ENCODE assay signal across 9 mouse cellular contexts in genomic region chr6:120987571-120988084, GRCm38 (mm10).
DNase-seq lines count a peak whose midpoint lies in the region; ATAC-seq lines count a peak whose summit lies in the region.
"Had no signal": no experiment of that assay in that cellular context is flagged by ENCODE, and none has a peak within 500 bp of the region (broad histone marks: within the 10 kb centered on the region; RNA-seq: fewer than 3 reads in every experiment).

No protein-coding gene starts in this region.

- H3K36me3 ChIP-seq in embryonic facial prominence, embryonic 14.5 days (ENCODE audit: control insufficient read depth, insufficient read depth, low read length): no peaks in the 10 kb centered on the region
- peaks cover 31% of the 10 kb centered on the region for H3K36me3 ChIP-seq in hindbrain, embryonic 14.5 days (replicated peaks; ENCODE audit: control insufficient read depth, insufficient read depth)
- H3K36me3 ChIP-seq: limb, embryonic 12.5 days had no signal

- intact Hi-C loops in left cerebral cortex, postnatal 14 days (cut with DNase I): no loop called here
- intact Hi-C loops in left cerebral cortex, postnatal 10 days (cut with DNase I): no loop called here

- no peak overlapping the region for H3K4me2 ChIP-seq in embryonic facial prominence, embryonic 14.5 days (ENCODE audit: low read depth, low read length)
- no peak overlapping the region for H3K4me2 ChIP-seq in hindbrain, embryonic 14.5 days (replicated peaks)
- H3K4me2 ChIP-seq: limb, embryonic 12.5 days had no signal

- H3K27ac ChIP-seq in embryonic facial prominence, embryonic 14.5 days (replicated peaks; ENCODE audit: low read depth, low read length): no peak overlapping the region
- peak overlapping the region; percentile 74 for H3K27ac ChIP-seq in hindbrain, embryonic 14.5 days
- H3K27ac ChIP-seq: limb, embryonic 12.5 days had no signal

- H3K4me3 ChIP-seq in embryonic facial prominence, embryonic 14.5 days (ENCODE audit: low read depth, low read length): no peak overlapping the region
- H3K4me3 ChIP-seq in hindbrain, embryonic 14.5 days (replicated peaks; ENCODE audit: low read length): no peak overlapping the region
- H3K4me3 ChIP-seq: limb, embryonic 12.5 days had no signal

- WGBS in embryonic facial prominence, embryonic 14.5 days: 31% methylated on average over 10 of the region's 10 CpGs
- WGBS in hindbrain, embryonic 14.5 days: 35% methylated on average over 10 of the region's 10 CpGs

- no peaks in the 10 kb centered on the region for H3K27me3 ChIP-seq in embryonic facial prominence, embryonic 14.5 days (replicated peaks; ENCODE audit: control insufficient read depth, insufficient read depth, low read length)
- H3K27me3 ChIP-seq in hindbrain, embryonic 14.5 days (ENCODE audit: control insufficient read depth, insufficient read depth, low read length): no peaks in the 10 kb centered on the region
- H3K27me3 ChIP-seq: limb, embryonic 12.5 days had no signal

- peaks cover 4% of the 10 kb centered on the region for H3K4me1 ChIP-seq in embryonic facial prominence, embryonic 14.5 days (ENCODE audit: control insufficient read depth, insufficient read depth, low read length)
- H3K4me1 ChIP-seq in hindbrain, embryonic 14.5 days (replicated peaks; ENCODE audit: control insufficient read depth, insufficient read depth, low read length): no peaks in the 10 kb centered on the region; the same call in 1 of the 2 replicates

- ATAC-seq in embryonic facial prominence, embryonic 14.5 days (ENCODE audit: low read depth): peak; percentile 27; the same call in 1 of the 2 replicates
- peak; percentile 31; the same call in 1 of the 2 replicates for ATAC-seq in hindbrain, embryonic 14.5 days (ENCODE audit: low FRiP score)

- H3K9ac ChIP-seq in embryonic facial prominence, embryonic 14.5 days (ENCODE audit: low read depth, low read length): no peak overlapping the region
- H3K9ac ChIP-seq in hindbrain, embryonic 14.5 days: no peak overlapping the region
- H3K9ac ChIP-seq: limb, embryonic 12.5 days had no signal

- H3K9me3 ChIP-seq in embryonic facial prominence, embryonic 14.5 days (ENCODE audit: control insufficient read depth, low read length): no peaks in the 10 kb centered on the region
- no peaks in the 10 kb centered on the region for H3K9me3 ChIP-seq in hindbrain, embryonic 14.5 days (ENCODE audit: control insufficient read depth, low read length)
- H3K9me3 ChIP-seq: limb, embryonic 12.5 days had no signal

- DNase-seq in adrenal gland, adult 2 months: peak; percentile 44
- DNase-seq in adrenal gland, postnatal 25 days: no peak
- DNase-seq in left cerebral cortex, postnatal 14 days (ENCODE audit: low spot score in 2 of 2): peak; percentile 32 to 52
- DNase-seq in left cerebral cortex, postnatal 10 days (ENCODE audit: extremely low spot score in 1 of 2, low spot score in 2 of 2): no peak
- DNase-seq in embryonic facial prominence, embryonic 14.5 days (ENCODE audit: low spot score): peak; percentile 48
- DNase-seq in hindbrain, embryonic 14.5 days (ENCODE audit: low spot score): no peak
- no peak for DNase-seq in spleen, postnatal 36 days (ENCODE audit: low spot score in 2 of 2)
- DNase-seq in thymus, postnatal 36 days: no peak

Comparison
In these comparisons a context has a peak if more than half of its experiments do, and no peak if none do; other contexts are left out.
1. DNase-seq: peak in adrenal gland, adult 2 months (single experiment), left cerebral cortex, postnatal 14 days (2 of 2) and embryonic facial prominence, embryonic 14.5 days (single experiment); none in adrenal gland, postnatal 25 days (single experiment), left cerebral cortex, postnatal 10 days (0 of 2), hindbrain, embryonic 14.5 days (single experiment), spleen, postnatal 36 days (0 of 2) and thymus, postnatal 36 days (0 of 2).